Mouse (Mus musculus): ENCODE measurements around the gene Mzt1.

Gene Mzt1

DNA sequence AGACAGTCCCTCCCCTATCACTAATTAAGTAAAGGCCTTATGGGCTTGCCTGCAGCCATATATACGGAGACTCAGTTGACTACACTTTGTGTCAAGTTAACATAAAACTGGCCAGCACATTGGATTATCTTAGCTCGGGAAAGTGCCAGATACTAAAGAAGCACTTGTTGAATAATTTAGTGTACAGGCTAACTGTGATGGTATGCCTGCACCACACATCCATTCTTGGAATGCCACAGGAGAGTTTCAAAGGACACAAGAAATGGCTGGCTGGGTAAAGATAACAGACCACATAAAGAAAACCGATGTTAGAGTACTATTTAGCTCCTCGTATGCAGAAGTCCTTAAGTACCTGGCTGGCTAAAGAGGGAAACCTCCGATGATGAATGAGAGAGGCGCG lies 27.2 kb downstream of the Mzt1 start:
- no peak for DNase-seq (ENCODE audit: low read depth, low spot score)

DNA sequence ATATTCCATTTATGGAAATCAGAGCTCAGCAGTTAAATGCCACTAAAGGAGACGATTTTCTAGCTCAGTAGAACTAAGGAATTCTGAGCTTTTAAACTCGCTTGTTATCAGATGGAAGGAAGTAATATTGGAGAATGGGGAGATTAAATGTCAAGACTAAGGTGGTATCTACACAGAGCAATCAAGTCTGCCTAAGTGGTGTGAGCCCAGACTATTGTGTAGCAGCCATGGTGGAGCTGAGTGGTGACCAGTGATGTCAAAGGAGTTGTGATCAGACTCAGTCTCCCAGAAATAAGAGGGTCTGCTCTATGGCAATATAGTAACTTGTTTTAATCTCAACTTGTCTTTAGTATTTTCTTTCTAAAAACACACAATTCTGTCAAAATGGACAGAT lies 35.0 kb downstream of the Mzt1 start:
- no peak for DNase-seq (ENCODE audit: low read depth, low spot score)

GRCm38 (mm10) chr14:99010224-99010919 lies 35.6 kb downstream of the Mzt1 start:
- no peak for DNase-seq (ENCODE audit: low read depth, low spot score)

GRCm38 (mm10) chr14:98994218-98994617 lies 51.7 kb downstream of the Mzt1 start, which contains the start of gene Rpl36a-ps1:
Gene Rpl36a-ps1 (minus strand): TSS chr14:98994318.
- DNase-seq (ENCODE audit: low read depth, low spot score): no peak

DNA sequence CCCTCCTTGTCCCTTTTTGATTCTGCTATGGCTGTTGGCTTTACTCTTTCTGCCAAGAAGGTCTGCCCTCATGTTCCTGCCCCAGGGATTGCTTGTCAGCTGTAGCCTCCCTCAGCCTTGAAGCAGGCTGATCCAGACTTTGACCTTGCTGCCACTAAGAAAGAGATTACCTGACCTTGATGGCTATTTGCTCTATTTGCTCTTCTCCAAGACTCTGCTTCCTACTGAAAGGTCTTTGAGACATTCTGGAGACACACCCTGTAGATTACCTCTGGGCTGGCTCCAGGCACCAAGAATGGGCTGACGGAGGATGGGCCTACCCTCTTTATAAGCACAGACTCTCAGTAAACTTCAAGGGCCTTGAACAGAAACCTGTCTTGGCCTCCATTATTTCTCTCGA lies 53.5 kb downstream of the Mzt1 start:
- no peak for DNase-seq (ENCODE audit: low read depth, low spot score)

GRCm38 (mm10) chr14:98990636-98991035 lies 55.3 kb downstream of the Mzt1 start:
- DNase-seq (ENCODE audit: low read depth, low spot score): no peak

GRCm38 (mm10) chr14:98989818-98990217 lies 56.1 kb downstream of the Mzt1 start:
- DNase-seq (ENCODE audit: low read depth, low spot score): no peak
